Mouse (Mus musculus) limb, embryonic 11.5 days (tissue): ENCODE measurements around the gene Hps4. TPM values are rescaled to one million over a fixed set of nuclear protein-coding genes. Genes with fewer than 3 reads are reported as not detected.
"Not testable (repeated sequence)": the region's sequence is repeated elsewhere in the genome, so short reads cannot be mapped to it uniquely, and the experiment has no call there.

Experiments used
- ATAC-seq: fragments of 200-750 bp; cut with Nextera tagmentation; 2 replicates; pipeline ENCODE4 v1.8.0; 2017; ENCODE audit warnings: low read depth; ENCODE audit not compliant: insufficient number of reproducible peaks, low FRiP score, low TSS enrichment
- DNase-seq: peaks from one replicate; pipeline ENCODE4 v3.0.0-alpha.2; 2015; ENCODE audit warnings: low spot score
- H3K27ac ChIP-seq: fragments of 300-500 bp; sonication (generic); replicated peaks from 2 replicates; pipeline ENCODE4 v1.5.1; 2014; ENCODE audit warnings: low read depth, mild to moderate bottlenecking, low read length
- H3K27me3 ChIP-seq: fragments of 300-500 bp; sonication (generic); 2 replicates; pipeline ENCODE4 v1.6.1; 2014; ENCODE audit warnings: mild to moderate bottlenecking, low read length, mixed read lengths; ENCODE audit not compliant: control insufficient read depth, insufficient read depth
- H3K36me3 ChIP-seq: fragments of 300-500 bp; sonication (generic); 2 replicates; pipeline ENCODE4 v1.6.1; 2014; ENCODE audit warnings: mild to moderate bottlenecking, low read length, moderate library complexity, mixed read lengths; ENCODE audit not compliant: control insufficient read depth, insufficient read depth
- H3K4me1 ChIP-seq: fragments of 300-500 bp; sonication (generic); 2 replicates; pipeline ENCODE4 v1.6.1; 2014; ENCODE audit warnings: low read length, mixed read lengths; ENCODE audit not compliant: control insufficient read depth, insufficient read depth
- H3K4me2 ChIP-seq: fragments of 300-500 bp; sonication (generic); 2 replicates; pipeline ENCODE4 v1.6.1; 2014; ENCODE audit warnings: low read depth, mild to moderate bottlenecking, moderate library complexity; ENCODE audit not compliant: severe bottlenecking
- H3K4me3 ChIP-seq: fragments of 300-500 bp; sonication (generic); 2 replicates; pipeline ENCODE4 v1.5.1; 2014; ENCODE audit warnings: low read depth, low read length
- H3K9ac ChIP-seq: fragments of 300-500 bp; sonication (generic); 2 replicates; pipeline ENCODE4 v1.6.1; 2014; ENCODE audit warnings: mild to moderate bottlenecking, low read length
- H3K9me3 ChIP-seq: fragments of 300-500 bp; sonication (generic); 2 replicates; pipeline ENCODE4 v1.6.1; 2016; ENCODE audit warnings: low read length; ENCODE audit not compliant: control insufficient read depth
- WGBS: fragments of 180-500 bp; shearing (Covaris S2); extraction: QIAGEN DNeasy Blood & Tissue Kit; methylation state at CpG from one replicate; pipeline ENCODE4 v1.1.7; 2014; 5-methylcytosine and 5-hydroxymethylcytosine counted together
- polyA plus RNA-seq: library from polyadenylated mRNA; unstranded; fragments of >200 nt; fragmentation: Nextera tagmentation; extraction: Ambion mirVana; gene quantifications from 2 replicates; pipeline ENCODE4 v1.2.1, GENCODE M21; 2014

The Hps4 gene
- polyA plus RNA-seq, 1 experiment from 2014 or later = 38.4 TPM

DNA sequence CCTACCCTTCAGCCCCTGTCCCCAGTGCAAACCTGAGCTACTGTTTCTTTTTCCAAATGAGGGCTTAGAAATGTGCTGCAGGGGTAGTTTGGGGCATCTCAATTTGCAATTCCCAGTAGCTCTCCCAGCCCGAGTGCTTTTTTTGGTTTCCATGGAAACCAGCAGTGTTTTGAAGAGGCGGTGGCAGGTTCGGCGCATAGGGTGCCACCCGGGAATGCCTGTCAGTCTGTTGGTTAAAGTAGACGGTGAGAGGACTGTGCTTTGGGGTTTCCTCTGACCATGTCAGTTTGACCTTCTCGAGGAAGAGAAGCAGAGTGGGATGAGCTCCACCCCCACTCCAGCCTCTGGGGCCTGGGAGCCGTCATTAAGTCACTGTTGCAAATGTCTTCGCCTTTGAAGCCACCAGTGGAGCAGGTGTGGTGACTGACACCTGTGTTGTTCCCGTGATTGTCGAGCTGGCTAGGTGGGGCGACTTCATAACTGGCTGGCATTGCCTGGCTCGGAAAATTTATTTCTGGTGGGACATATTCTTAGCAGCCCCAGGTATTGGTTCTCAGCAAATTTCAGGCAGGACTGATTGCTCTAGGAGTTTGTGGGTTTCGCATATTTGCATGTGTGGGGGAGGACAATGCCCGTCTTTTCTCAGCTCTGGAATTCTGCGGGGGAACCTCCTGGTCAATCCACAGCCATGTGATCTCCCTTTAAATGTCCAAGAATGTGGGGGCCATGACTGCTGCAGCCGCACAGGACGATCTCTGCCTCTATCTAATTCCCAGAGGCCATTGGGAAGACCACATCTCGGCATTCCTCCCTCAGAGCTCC is 68.8 kb downstream of the Hps4 start:
- ATAC-seq (no peak), DNase-seq (peak; percentile 51)
- Histone ChIP-seq H3K27ac (no peak overlapping the region), H3K9ac (no peak overlapping the region), H3K4me1 (0 out of 2 replicates have a peak, but pooled peaks cover 3% of the 10 kb centered on the region), H3K4me3 (no peak overlapping the region), H3K9me3 (no peaks in the 10 kb centered on the region), H3K27me3 (0 out of 2 replicates have a peak, but pooled peaks cover 7% of the 10 kb centered on the region), H3K36me3 (no peaks in the 10 kb centered on the region), H3K4me2 (no peak overlapping the region)
- 11% methylated on average over 19 of the region's 19 CpGs for WGBS

DNA sequence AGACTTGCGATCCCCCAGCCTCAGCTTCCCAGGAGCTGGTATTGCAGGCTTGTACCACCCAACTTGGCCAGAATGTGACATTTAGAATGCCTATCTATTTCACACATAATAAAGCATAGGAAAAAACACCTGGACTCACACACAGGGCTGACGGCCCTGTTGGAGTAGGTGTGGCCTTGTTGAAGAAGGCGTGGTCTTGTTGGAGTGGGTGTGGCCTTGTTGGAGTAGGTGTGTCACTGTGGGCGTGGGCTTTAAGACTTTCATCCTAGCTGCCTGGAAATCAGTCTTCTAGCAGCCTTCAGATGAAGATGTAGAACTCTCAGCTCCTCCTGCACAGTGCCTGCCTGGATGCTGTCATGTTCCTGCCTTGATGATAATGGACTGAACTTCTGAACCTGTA is 69.9 kb downstream of the Hps4 start:
- H3K36me3 ChIP-seq, H3K4me1 ChIP-seq, H3K9me3 ChIP-seq, ATAC-seq, H3K9ac ChIP-seq, H3K4me3 ChIP-seq, H3K27ac ChIP-seq, H3K27me3 ChIP-seq, DNase-seq, H3K4me2 ChIP-seq: not testable (repeated sequence)
- 79% methylated on average over 4 of the region's 4 CpGs for WGBS

DNA sequence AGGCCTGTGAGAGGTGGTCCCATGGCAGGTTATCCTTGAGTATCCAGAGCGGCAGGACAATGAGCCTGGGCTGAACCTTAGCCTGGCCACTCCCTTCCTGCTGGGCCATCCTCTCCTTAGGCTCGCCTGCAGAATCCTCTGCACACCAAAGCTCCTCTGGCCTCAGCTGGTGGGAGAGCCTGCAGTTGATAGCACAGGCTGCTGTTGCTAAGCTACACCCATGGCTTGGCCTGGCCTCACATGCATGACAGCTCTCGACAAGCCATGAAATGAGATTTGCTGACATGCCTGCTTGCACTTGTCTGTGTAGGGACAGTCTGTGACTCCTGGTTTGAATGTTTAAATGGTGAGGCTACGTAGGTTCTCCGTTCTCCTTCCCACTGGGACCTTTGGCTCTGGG is 73.8 kb downstream of the Hps4 start:
- Histone ChIP-seq H3K9ac (no peak overlapping the region), H3K4me3 (no peak overlapping the region), H3K4me1 (0 out of 2 replicates have a peak, but pooled peaks cover 2% of the 10 kb centered on the region), H3K27me3 (0 out of 2 replicates have a peak, but pooled peaks cover 6% of the 10 kb centered on the region), H3K4me2 (no peak overlapping the region), H3K36me3 (no peaks in the 10 kb centered on the region), H3K9me3 (no peaks in the 10 kb centered on the region), H3K27ac (no peak overlapping the region)
- ATAC-seq (no peak), DNase-seq (no peak)
- 71% methylated on average over 5 of the region's 5 CpGs for WGBS

DNA sequence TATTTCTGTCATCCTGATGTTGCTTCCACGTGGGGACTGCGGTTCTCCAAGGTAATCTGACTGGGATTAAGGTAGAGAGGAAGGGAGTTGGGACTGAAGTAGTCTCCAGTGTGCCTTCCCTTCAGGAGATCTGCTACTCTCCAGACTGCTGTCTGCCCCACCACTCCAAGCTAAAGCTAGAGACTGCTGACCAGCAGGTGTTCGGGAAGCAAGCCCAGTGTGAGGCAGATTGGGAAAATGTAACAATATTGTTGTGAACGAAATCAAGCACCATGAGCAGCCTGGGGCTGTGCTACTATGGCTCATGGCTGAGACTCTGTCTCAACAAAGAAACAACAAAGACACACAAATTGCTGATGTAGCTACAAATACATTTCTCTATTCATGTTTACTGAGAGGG is 75.1 kb downstream of the Hps4 start:
- WGBS = 64% methylated on average over 4 of the region's 4 CpGs
- H3K36me3 ChIP-seq = no peaks in the 10 kb centered on the region

DNA sequence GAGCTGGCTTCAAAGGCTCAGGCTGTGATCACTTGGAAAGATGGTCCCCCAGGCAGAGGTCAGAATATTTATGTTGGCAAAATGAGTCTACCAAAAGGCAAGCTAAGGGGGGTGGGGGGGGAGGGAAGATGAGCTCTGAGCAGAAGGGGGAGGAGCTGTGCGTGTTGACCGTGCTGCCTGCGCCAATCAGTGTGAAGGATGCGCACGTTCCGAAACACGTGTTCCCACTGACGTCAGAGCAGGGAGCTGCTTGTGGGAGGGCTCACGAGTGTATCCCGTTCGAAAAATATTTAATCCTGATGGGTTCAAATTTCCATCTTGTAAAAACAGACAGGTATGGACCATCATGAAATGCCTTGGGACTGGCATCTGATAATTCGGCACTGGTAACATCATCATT is 76.7 kb downstream of the Hps4 start:
- DNase-seq (no peak), ATAC-seq (no peak)
- H3K4me2 ChIP-seq = peak overlapping the region; percentile 8; the same call in 1 of the 2 replicates
- H3K9ac ChIP-seq = no peak overlapping the region
- no peaks in the 10 kb centered on the region for H3K4me1 ChIP-seq
- H3K9me3 ChIP-seq = no peaks in the 10 kb centered on the region
- 33% methylated on average over 12 of the region's 12 CpGs for WGBS
- H3K36me3 ChIP-seq = no peaks in the 10 kb centered on the region
- no peak overlapping the region for H3K4me3 ChIP-seq
- H3K27me3 ChIP-seq = no peaks in the 10 kb centered on the region
- H3K27ac ChIP-seq = no peak overlapping the region

More for the DNA sequence above, 75.1 kb downstream of the Hps4 start:
- DNase-seq (no peak), ATAC-seq (no peak)
- Histone ChIP-seq H3K4me2 (no peak overlapping the region), H3K4me3 (no peak overlapping the region), H3K9ac (no peak overlapping the region), H3K27me3 (no peaks in the 10 kb centered on the region), H3K4me1 (no peaks in the 10 kb centered on the region), H3K9me3 (no peaks in the 10 kb centered on the region), H3K27ac (no peak overlapping the region)

DNA sequence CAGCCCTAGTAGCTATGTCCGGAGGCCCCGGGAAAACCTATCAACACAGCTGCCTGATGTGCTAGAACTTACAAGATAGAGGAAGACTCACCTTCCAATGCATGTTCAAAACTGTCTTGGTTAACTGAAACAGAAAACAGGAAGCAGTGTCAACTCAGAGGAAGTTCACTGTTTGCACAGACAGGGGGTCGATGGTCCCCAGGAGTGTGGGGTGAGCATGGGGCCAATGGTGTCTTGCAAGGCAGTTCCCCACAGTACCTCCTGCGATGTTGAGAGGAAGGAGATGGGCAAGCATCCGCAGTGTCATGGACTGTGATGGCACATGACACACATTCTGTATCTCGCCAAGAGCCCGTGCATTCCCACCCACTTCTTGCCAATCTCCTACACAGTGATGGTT is 83.8 kb downstream of the Hps4 start:
- Histone ChIP-seq H3K4me3 (no peak overlapping the region), H3K9ac (no peak overlapping the region), H3K27me3 (no peaks in the 10 kb centered on the region; the same call in 1 of the 2 replicates), H3K36me3 (no peaks in the 10 kb centered on the region), H3K4me1 (peaks cover 6% of the 10 kb centered on the region; the same call in 1 of the 2 replicates), H3K27ac (no peak overlapping the region), H3K9me3 (no peaks in the 10 kb centered on the region), H3K4me2 (no peak overlapping the region)
- no peak for ATAC-seq
- WGBS = 91% methylated on average over 7 of the region's 7 CpGs
- DNase-seq = no peak

DNA sequence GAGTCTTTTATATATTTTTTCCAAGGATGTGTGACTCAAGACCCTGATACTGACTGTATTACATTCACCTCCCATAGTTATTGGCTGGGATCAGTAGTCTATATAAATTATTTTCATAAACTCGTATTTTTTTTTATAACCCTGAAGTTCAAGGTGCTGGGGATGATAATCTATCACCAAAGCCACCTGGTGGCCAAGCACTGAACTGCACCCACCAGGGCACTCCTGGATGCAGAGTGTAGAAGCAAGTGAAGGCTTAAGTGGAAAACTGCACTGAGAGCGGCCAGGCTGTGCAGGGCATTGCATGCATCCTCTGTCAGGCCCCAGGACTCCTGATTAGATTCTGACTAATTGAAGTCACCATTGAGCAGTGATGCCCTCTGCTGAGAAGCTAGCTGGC is 84.4 kb downstream of the Hps4 start:
- no peaks in the 10 kb centered on the region for H3K36me3 ChIP-seq
- 51% methylated on average over 2 of the region's 2 CpGs for WGBS
- no peak overlapping the region for H3K27ac ChIP-seq
- H3K9me3 ChIP-seq = no peaks in the 10 kb centered on the region
- ATAC-seq = no peak
- no peaks in the 10 kb centered on the region; the same call in 1 of the 2 replicates for H3K27me3 ChIP-seq
- no peak overlapping the region for H3K9ac ChIP-seq
- H3K4me1 ChIP-seq = peaks cover 7% of the 10 kb centered on the region; the same call in 1 of the 2 replicates
- peak; percentile 81 for DNase-seq
- H3K4me3 ChIP-seq = no peak overlapping the region
- no peak overlapping the region for H3K4me2 ChIP-seq
